Mouse (Mus musculus) layer of hippocampus, postnatal 10 days (tissue): ENCODE results near the gene Psmd14. TPM values are rescaled to one million over a fixed set of nuclear protein-coding genes. Genes with fewer than 3 reads are reported as not detected.
A peak's percentile ranks its signal among the peaks of the same experiment; 100 is the strongest.

Source experiments
- DNase-seq, 2 experiments: peaks; one replicate each; pipeline ENCODE4 v3.0.0; 2021; ENCODE audit warnings: low spot score in 2 of 2
- total RNA-seq, 2 experiments: library from RNA; stranded (reverse); gene quantifications; 2 replicates each; pipeline ENCODE4 v1.2.3; 2021

Psmd14 gene
- total RNA-seq, 2 experiments from 2014 or later, result 131 to 133 TPM

DNA sequence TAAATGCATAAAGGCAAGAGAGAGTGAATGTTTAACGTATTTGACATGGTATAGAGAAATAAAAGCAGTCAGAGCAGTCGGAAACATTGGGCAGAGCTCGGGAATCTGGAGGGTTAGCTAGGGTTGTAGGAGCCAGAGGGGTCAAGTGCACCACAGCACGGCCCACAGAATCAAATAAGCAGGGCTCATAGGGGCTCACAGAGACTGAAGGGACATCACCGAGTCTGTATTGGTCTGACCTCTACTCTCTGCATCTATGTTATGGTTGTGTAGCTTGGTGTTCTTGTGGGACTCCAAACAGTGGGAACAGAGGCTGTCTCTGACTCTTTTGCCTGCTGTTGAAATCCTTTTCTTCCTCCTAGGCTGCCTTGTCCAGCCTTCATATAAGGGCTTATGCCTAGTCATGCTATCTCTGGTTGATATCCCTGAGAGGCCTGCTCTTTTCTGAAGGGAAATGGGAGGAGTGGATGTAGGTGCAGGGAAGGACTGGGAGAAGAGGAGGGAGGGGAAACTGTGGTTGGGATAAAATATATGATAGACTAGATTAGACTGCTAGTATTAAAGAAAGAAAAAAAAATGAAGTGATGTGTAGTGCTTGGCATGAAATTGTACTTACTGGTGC, 47.9 kb downstream of the Psmd14 start:
- no peak for DNase-seq

DNA sequence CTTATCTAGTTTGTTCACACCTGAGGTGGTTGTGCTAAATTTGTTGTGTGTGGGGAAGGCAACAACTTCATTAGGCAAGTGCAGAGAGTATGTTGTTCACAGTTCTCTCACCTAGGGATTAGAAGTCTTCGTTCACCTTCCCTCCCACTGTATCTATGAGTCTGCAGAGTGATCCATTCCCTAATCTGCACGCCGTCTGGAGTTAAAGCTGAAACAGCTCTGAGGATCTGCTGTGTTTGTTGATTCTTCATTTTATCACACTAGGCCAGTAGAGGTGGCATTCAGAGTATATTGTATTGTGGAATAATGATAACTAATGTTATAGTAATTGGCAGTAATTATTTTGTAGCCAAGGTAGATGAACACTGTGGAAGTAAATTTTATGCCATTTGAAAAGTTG, 48.5 kb downstream of the Psmd14 start:
- DNase-seq, result no peak

DNA sequence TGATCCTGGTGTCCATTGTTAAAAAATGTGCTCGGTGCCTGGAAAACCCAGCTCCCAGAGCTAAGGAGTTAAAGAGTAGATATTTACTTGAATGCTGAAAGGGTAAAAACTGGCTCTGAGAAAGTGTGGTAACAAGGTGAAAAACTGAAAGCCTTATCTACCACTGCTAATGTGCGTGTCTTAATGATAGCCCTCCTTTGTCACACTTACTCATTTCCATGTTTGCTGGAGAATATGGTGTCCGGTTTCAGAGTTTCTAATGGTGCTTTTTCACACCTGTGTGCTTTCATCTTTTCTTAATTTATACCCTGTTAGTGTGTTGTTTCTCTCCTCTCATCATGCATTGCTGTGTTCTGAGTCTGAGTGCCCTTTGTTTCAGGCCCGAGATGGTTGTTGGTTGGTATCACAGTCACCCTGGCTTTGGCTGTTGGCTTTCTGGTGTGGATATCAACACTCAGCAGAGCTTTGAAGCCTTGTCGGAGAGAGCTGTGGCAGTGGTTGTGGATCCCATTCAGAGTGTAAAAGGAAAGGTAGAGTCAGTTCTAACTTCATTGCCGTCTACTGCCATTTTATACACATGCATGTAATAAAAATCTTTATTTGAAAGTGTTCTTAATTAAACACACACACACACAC, 53.1 kb downstream of the Psmd14 start:
- DNase-seq, result no peak

DNA sequence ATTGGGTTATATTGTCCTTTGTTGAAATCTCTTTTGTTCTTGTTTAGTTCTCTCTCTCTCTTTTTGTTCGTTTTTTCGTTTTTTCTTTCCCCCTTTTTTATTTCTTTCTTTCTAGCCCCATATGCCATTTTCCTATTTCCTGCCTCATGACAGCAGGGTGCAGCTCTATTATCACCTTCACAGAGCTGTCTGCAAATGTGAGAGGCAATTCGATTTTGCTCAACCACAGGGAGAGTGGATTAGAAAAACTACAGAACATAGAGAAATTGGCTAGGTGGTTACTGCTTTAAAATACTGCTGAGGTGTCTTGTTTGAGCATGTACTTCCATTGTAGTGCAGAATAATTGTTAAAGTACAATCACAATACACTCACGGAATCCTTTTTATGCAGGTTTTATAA, 54.0 kb downstream of the Psmd14 start:
- no peak for DNase-seq

DNA sequence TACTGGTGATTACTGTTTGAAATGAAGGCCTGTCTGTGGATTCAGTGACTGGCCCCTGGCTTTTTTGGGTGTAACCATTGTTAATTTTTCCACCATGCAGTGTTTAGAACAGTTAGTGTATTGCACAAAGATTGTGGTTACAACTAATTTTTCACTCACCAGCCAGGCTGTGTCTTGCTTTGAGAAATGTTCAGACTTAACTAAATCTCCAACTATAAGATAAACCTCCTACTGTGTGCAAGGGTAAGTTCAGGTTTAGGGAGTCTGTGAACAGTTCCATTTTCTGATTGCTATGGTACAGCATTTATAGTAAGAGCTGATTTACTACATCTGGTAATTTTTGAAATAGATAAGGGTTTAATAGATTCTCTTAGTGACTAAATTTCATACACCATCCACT, 69.3 kb downstream of the Psmd14 start:
- no peak for DNase-seq

DNA sequence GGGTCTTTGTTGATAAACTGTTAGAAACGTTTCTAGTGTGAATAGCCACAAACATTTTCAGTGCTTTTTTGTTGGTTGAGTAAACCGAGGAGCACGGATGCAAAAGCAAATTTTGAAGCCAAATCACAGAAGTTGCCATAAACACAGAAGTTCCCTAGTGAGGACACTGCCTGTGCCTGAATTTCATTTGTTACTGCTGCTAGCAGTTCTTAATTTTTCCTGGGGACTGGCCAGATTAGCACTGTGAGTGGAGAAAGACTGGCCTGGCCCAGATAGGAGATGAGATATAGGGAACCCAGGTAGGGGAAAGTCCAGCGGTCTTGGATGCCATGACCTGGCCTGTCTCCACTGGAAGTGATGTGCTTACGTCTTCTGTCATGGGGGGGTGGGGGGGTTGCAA, 83.5 kb downstream of the Psmd14 start:
- peak in 1 of 2 experiments; percentile 33 for DNase-seq

DNA sequence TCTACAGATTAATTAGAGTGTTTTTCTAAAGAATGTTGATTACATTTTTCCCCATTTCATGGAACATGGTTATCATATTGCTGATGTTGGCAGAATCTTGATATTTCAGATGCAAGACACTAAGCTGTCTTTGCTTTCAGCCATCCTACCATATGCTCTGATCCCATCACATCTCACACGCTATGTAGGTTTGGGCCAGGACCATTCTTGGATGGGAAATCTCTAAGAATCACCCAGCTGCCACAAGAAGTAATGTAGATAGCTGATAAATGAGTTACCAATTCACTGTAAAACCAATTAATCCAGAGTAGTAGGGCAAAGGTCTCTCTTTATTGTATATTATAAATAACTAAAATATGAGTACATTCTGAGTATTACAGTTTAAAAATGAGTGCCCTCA, 86.6 kb downstream of the Psmd14 start:
- no peak for DNase-seq

DNA sequence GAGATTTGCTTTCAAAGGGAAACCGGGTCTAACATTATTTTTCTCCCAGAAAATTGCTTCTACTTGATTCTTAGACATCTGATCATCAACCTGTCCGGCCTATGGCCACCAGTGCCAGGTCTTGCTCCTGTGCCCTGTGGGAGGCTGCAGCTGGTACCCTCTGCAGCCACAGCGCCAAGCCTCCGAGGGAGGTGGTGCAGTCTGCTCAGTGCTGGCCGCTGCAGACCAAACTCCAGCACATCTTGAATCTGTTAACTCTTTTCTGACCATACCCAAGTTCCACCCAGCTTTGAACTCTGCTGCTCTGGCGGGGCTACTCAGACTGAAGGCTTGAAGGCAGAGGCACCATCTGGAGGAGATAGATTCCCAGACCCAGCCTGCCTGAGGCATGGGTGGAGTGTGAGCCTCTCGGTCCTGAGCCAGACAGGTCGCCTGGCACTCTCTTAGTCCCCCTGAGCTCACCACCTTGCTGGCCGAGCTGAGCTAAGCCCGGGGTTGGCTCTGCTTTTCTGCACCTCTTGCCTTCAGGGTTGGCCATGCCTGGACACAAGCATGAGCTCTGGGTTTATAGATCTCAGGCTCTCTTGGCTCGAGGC, 91.3 kb downstream of the Psmd14 start, which contains the start of gene Tbr1:
TSS of gene Tbr1 (plus strand) at position 275 of the 596 bp plus-strand sequence.
- DNase-seq, result peak; percentile 23 to 32

DNA sequence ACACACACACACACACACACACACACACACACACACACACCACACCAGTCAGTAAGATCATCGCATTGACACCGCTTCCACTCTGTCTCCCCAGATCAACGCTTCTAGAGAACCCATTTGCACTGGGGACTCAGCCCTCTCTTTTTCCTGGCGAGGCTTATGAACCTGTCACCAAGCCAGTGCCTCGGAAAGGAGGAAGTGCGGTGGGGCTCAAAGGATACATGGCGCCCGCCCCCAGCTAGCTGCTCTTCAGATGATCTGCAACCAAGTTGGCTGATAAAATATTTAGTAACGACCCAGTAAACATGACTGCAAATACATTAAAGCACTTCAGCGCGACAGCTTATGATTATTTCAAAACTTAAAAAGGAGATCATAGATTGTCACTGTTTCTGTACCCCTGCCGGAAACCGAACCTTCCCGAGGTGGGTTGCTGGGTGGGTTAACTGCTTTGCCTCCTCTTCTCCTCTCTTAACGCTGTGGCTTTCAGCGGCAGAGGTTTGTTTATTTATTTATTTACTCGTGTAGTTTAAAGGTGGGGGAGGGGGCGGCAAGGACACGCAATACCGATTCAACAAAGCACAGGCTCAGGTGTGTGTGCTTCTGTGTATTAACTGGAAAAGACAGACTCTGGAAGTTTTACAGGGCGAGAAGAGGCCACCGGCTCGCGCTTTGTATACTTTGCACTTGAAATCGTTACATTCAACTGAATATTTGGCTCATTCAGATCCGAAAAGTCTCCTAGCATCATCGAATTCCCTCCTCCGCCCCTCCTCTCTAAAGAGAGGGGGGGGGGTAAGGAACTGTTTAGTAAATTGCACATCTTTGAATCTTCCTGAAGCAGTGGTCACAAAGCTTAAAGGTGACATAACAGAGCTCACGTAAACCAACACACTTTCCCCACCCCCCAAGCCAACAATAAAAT, 92.2 kb downstream of the Psmd14 start:
- DNase-seq, result peak; percentile 38 to 59

DNA sequence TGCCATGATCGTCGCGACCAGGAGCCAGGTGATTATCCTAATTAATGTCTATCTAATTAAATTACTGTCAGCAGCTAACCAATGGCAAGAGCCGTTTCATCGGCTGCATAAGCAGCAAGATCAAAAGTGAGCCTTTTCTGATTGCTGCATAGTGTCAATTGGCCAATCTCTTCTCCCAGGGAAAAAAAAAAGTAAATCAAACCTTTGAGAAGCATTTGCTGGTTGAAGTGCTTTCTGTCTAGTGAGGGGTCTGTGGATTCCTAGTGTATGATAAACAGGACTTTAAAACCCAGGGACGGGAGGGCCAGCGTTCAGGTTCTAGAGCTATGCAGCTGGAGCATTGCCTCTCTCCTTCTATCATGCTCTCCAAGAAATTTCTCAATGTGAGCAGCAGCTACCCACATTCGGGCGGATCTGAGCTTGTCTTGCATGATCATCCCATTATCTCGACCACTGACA, 92.9 kb downstream of the Psmd14 start:
- peak; percentile 68 to 73 for DNase-seq

DNA sequence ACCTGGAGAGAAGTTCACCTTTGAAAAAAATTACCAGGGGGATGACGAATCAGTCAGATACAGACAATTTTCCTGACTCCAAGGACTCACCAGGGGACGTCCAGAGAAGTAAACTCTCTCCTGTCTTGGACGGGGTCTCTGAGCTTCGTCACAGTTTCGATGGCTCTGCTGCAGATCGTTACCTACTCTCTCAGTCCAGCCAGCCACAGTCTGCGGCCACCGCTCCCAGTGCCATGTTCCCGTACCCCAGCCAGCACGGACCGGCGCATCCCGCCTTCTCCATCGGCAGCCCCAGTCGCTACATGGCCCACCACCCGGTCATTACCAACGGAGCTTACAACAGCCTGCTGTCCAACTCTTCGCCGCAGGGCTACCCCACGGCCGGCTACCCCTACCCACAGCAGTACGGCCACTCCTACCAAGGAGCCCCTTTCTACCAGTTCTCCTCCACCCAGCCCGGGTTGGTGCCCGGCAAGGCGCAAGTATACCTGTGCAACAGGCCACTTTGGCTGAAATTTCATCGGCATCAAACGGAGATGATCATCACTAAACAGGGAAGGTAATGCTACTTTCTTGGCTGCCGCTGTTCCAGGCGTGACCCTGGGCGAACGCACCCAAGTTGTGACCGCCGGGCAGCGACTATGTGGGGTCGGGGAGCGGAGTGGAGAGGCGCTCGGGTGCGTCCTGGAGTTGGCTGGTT, 93.5 kb downstream of the Psmd14 start:
- DNase-seq, result peak; percentile 40 to 57

DNA sequence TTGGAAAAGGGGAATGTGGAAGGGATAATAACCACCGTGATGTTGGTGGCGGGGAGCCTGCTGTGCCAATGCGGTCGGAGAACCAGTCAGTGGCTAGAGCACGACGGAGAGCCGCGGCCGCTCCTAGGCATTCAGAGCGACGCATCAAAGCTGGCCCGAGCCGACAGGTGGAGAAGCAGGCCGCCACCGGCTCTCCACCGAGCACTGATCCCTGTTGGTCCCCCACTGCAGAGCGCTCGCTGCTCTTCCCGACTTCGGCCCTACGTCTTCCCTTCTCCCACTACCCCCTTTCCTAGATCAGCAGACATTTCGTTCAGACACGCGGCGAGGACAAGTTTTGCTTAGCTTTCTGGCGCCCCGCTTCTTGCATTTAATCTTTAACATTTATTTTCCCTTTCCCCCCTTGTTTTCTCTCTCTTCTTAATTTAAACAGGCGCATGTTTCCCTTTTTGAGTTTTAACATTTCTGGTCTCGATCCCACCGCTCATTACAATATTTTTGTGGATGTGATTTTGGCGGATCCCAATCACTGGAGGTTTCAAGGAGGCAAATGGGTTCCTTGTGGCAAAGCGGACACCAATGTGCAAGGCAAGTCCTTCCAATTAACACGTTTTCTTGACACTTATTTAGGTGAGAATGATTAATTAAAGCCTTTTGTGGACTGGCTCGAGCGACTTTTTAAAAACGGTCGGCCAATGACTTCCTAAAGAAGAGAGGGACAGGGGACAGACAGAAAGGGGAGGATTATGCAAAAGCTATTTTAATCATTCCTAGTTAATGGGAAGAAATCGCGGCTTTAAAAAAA, 94.2 kb downstream of the Psmd14 start:
- DNase-seq, result peak in 1 of 2 experiments; percentile 53

DNA sequence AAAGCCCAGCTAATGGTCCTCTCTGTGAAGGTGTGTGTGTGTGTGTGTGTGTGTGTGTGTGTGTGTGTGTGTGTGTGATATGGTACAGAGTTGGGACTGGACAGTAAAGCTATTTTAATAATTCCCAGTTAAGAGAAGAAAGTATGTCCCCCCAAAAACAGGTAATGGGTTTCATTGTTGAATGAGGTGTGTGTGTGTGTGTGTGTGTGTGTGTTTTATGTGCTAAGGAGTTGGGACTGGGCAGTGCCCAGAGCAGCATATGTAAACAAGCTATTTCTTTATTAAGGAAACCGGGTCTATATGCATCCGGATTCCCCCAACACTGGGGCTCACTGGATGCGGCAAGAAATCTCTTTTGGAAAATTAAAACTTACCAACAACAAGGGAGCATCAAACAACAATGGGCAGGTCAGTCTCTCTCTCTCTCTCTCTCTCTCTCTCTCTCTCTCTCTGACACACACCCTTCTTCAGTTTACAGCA, 94.9 kb downstream of the Psmd14 start:
- no peak for DNase-seq

DNA sequence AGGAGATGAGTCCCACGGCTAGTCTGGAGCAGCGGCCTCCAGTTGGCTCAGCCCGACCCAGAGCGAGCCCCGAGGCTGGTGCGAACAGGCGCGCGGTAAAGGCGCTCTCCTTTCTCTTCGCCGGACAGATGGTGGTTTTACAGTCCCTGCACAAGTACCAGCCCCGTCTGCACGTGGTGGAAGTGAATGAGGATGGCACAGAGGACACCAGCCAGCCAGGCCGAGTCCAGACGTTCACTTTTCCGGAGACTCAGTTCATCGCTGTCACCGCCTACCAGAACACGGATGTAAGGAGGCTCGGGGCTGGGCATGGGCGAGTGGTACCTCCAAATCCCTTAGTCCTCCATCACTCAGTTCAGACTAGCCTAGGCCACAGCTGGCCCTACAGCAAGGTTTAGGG, 95.7 kb downstream of the Psmd14 start:
- DNase-seq, result peak; percentile 38 to 60

DNA sequence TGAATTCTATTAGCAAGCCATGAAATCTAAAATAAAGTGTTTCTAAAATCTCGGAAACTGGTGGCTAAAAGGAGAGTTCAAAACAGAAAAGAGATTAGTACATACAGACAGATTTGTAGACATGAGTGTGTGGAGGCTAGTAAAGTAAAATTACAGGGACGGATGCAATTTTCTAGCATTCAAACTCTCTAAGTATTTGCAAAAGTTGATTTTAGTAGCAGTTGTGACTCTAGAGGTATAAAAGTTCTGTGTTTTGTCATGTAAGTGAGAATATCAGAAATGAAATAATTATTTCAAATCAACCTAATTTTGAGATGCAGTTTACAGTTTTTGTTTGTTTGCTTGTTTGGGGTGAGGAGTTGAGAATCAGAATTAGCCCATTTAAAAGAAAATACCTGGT, 96.3 kb downstream of the Psmd14 start:
- DNase-seq, result no peak

DNA sequence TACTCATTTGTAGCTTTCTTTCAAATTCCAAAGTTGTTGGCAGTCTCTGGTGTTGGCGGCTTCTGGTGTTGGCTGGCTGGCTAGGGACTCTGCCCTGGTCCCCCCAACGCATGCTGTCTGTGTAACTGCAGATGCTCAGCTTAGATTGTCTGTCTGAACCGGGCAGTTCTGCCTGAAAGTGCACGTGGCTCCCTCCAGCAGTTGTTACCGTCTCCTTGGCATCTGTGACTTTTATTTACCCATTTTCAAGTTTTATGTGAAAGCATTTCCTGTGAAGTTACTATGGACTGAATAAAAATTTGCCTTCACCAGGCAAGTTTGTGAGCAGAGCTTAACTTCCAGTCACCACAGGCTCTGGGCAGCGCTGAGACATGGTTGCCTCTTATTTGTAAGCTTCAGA, 97.3 kb downstream of the Psmd14 start:
- DNase-seq, result peak; percentile 23 to 43

DNA sequence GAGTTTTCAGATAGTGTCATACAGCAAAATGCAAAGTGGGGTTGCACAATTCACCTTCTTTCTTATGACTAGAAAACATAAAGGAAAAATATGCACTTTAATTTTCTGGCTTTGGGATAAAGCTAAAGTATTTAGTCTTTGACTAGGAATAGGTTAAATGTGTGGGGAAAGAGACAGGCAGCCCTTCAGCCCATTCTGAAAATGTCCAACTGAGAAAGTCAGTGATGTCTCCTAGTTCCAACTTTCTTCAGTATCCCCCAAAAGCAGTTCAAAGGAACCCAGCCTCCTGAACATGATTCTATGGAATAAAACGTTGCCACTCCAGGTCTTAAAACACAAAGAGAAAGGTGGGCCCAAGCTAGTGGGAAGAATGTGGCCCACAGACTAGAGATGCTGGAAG, 97.9 kb downstream of the Psmd14 start:
- DNase-seq, result no peak

DNA sequence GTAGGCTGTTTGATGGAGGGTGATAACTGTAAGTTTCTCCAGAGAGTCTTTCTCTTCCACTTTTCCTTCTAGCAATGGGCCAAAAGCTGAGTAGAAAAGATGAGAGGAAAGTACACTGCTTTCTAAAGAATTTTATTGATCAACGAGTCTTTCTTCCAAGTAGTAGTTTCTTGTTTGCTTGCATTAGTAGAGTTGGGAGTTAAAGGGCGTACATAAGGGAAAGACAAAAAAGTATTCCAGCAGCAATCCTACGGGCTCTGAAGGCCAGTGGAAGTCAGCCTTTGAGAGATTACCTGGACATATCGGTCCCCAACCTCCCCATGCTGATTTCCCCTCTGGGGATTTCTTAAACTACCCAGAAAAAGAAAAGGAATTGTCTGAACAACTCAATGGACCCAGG, 99.3 kb downstream of the Psmd14 start:
- no peak for DNase-seq

DNA sequence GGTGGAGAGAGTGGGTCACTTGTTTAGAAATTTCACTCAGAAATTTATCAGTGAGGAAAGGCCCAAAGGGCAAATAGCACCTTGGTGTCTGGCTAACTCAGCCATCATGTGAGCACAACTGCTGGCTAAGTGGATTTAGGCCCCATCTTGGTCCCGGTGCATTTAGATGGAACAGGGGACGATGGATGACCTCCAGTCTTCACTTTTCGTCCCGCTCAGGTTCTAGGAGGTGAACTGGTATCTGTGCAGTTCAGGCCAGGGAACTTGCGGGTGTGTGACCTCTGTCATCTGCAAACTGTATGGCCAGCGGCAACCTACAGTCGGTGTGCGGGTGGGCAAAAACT, 99.6 kb downstream of the Psmd14 start:
- DNase-seq, result no peak
